Mouse (Mus musculus) CH12.LX (cell line): ENCODE measurements at regions not wholly inside any gene's neighbourhood (a gene's known extent, or its start where the extent isn't known, plus 50 kb on each side); places are given as distances from the start of the nearest gene placed in this dataset.

ENCODE experiments used
- DNase-seq: peaks from one replicate; pipeline ENCODE4 v3.0.0-alpha.2; 2013; ENCODE audit errors: extremely low read depth
- H3K27ac ChIP-seq: 2 replicates; pipeline ENCODE4 v1.5.1; 2012; ENCODE audit warnings: low read depth, mild to moderate bottlenecking, control low read depth, moderate library complexity; ENCODE audit not compliant: insufficient read depth
- H3K27me3 ChIP-seq: replicated peaks from 2 replicates; pipeline ENCODE3; 2012; ENCODE audit warnings: inconsistent platforms
- H3K36me3 ChIP-seq, 2 experiments: replicated peaks in 1 of 2; 2 replicates each; pipeline versions ENCODE3 to v1.6.1; 2012; ENCODE audit warnings: inconsistent platforms in 1 of 2, low read length in 1 of 2, mild to moderate bottlenecking in 1 of 2, mixed read lengths in 1 of 2, moderate library complexity in 1 of 2; ENCODE audit not compliant: control insufficient read depth in 1 of 2, insufficient read depth in 1 of 2
- H3K4me1 ChIP-seq, 2 experiments: 2 replicates each; pipeline ENCODE4 v1.6.1; 2012; ENCODE audit warnings: inconsistent platforms in 1 of 2, moderate library complexity in 1 of 2; ENCODE audit not compliant: insufficient read depth in 2 of 2, control insufficient read depth in 1 of 2
- H3K4me2 ChIP-seq: 2 replicates; pipeline ENCODE4 v1.6.1; 2012; ENCODE audit warnings: low read depth, mild to moderate bottlenecking, control low read depth; ENCODE audit not compliant: poor library complexity, insufficient read depth, severe bottlenecking
- H3K4me3 ChIP-seq, 3 experiments: fragments of 150-350 bp in 1 of 3; sonication (generic) in 1 of 3; replicated peaks in 1 of 3; 2 replicates each; pipeline versions ENCODE3 to v1.5.1; 2011 to 2012; ENCODE audit warnings: low read depth in 2 of 3, low read length in 2 of 3, mild to moderate bottlenecking in 2 of 3, moderate library complexity in 2 of 3, control low read depth in 1 of 3, improper control_type of control experiment in 1 of 3, inconsistent platforms in 1 of 3, mixed read lengths in 1 of 3; ENCODE audit not compliant: poor library complexity in 1 of 3
- H3K79me2 ChIP-seq: replicated peaks from 2 replicates; pipeline ENCODE4 v1.6.1; 2012; ENCODE audit warnings: mild to moderate bottlenecking, moderate library complexity; ENCODE audit not compliant: control insufficient read depth, poor library complexity, insufficient read depth, severe bottlenecking; ENCODE audit errors: extremely low read depth
- H3K9ac ChIP-seq: 2 replicates; pipeline ENCODE4 v1.6.1; 2012; ENCODE audit warnings: low read depth, mild to moderate bottlenecking, control low read depth, moderate library complexity; ENCODE audit not compliant: insufficient read depth
- H3K9me3 ChIP-seq: replicated peaks from 2 replicates; pipeline ENCODE3; 2012; ENCODE audit warnings: low read length, inconsistent platforms, mixed read lengths
- CHD1 ChIP-seq: IDR thresholded peaks from 2 replicates; pipeline ENCODE4 v1.6.1; 2012; ENCODE audit warnings: low read depth, low read length, improper control_type of control experiment, inconsistent platforms
- E2F4 ChIP-seq: IDR thresholded peaks from 2 replicates; pipeline ENCODE4 v1.6.1; 2011; ENCODE audit warnings: low read depth, low read length, improper control_type of control experiment; ENCODE audit not compliant: insufficient replicate concordance
- EP300 ChIP-seq: IDR thresholded peaks from 2 replicates; pipeline ENCODE4 v1.6.1; 2011; ENCODE audit warnings: low read length, improper control_type of control experiment
- ETS1 ChIP-seq: conservative IDR thresholded peaks from 2 replicates; pipeline ENCODE4 v1.6.1; 2012; ENCODE audit warnings: low read depth, mild to moderate bottlenecking, inconsistent platforms, low read length, improper control_type of control experiment, moderate library complexity
- GABPA ChIP-seq: IDR thresholded peaks from 2 replicates; pipeline ENCODE4 v1.6.1; 2012; ENCODE audit warnings: low read depth, low read length, improper control_type of control experiment, inconsistent platforms; ENCODE audit not compliant: insufficient replicate concordance
- HCFC1 ChIP-seq: IDR thresholded peaks from 2 replicates; pipeline ENCODE4 v1.6.1; 2012; ENCODE audit warnings: low read depth, mild to moderate bottlenecking, inconsistent platforms, low read length, improper control_type of control experiment
- IRF4 ChIP-seq: IDR thresholded peaks from 2 replicates; pipeline ENCODE4 v1.6.1; 2014; ENCODE audit warnings: low read depth, mild to moderate bottlenecking, inconsistent platforms, low read length, improper control_type of control experiment
- KAT2A ChIP-seq: IDR thresholded peaks from 2 replicates; pipeline ENCODE4 v1.6.1; 2012; ENCODE audit warnings: low read length, improper control_type of control experiment, inconsistent platforms; ENCODE audit not compliant: insufficient replicate concordance
- MAFK ChIP-seq: IDR thresholded peaks from 2 replicates; pipeline ENCODE4 v1.6.1; 2011; ENCODE audit warnings: low read length, improper control_type of control experiment; ENCODE audit not compliant: insufficient replicate concordance
- MAZ ChIP-seq: IDR thresholded peaks from 2 replicates; pipeline ENCODE4 v1.6.1; 2012; ENCODE audit warnings: low read depth, mild to moderate bottlenecking, inconsistent platforms, low read length, improper control_type of control experiment, moderate library complexity
- MXI1 ChIP-seq: IDR thresholded peaks from 2 replicates; pipeline ENCODE4 v1.6.1; 2011; ENCODE audit warnings: mild to moderate bottlenecking, low read depth, low read length, improper control_type of control experiment
- MYC ChIP-seq: IDR thresholded peaks from 2 replicates; pipeline ENCODE4 v1.6.1; 2011; ENCODE audit warnings: low read depth, mild to moderate bottlenecking, improper control_type of control experiment, low read length
- NELFE ChIP-seq: IDR thresholded peaks from 2 replicates; pipeline ENCODE4 v1.6.1; 2011; ENCODE audit warnings: low read depth, low read length, improper control_type of control experiment
- PAX5 ChIP-seq: IDR thresholded peaks from 2 replicates; pipeline ENCODE4 v1.6.1; 2012; ENCODE audit warnings: low read length, inconsistent platforms, mixed read lengths
- POLR2A ChIP-seq: IDR thresholded peaks from 2 replicates; pipeline ENCODE4 v1.6.1; 2011; ENCODE audit warnings: low read depth, mild to moderate bottlenecking, improper control_type of control experiment, low read length
- RCOR1 ChIP-seq: conservative IDR thresholded peaks from 2 replicates; pipeline ENCODE4 v1.6.1; 2012; ENCODE audit warnings: low read depth, mild to moderate bottlenecking, inconsistent platforms, low read length, improper control_type of control experiment
- SMC3 ChIP-seq: IDR thresholded peaks from 2 replicates; pipeline ENCODE4 v1.6.1; 2011; ENCODE audit warnings: low read depth, low read length, improper control_type of control experiment
- TCF12 ChIP-seq: IDR thresholded peaks from 2 replicates; pipeline ENCODE4 v1.6.1; 2014; ENCODE audit warnings: low read depth, mild to moderate bottlenecking, inconsistent platforms, low read length, improper control_type of control experiment
- UBTF ChIP-seq: IDR thresholded peaks from 2 replicates; pipeline ENCODE4 v1.6.1; 2012; ENCODE audit warnings: low read depth, mild to moderate bottlenecking, inconsistent platforms, low read length, improper control_type of control experiment, moderate library complexity
- USF1 ChIP-seq: IDR thresholded peaks from 2 replicates; pipeline ENCODE4 v1.6.1; 2014; ENCODE audit warnings: low read depth, mild to moderate bottlenecking, inconsistent platforms, low read length, improper control_type of control experiment
- ZKSCAN1 ChIP-seq: IDR thresholded peaks from 2 replicates; pipeline ENCODE4 v1.6.1; 2012; ENCODE audit warnings: low read depth, inconsistent platforms, low read length, improper control_type of control experiment, borderline replicate concordance
- ZMIZ1 ChIP-seq: IDR thresholded peaks from 2 replicates; pipeline ENCODE4 v1.6.1; 2012; ENCODE audit warnings: low read depth, mild to moderate bottlenecking, inconsistent platforms, low read length, improper control_type of control experiment
- ZNF384 ChIP-seq: IDR thresholded peaks from 2 replicates; pipeline ENCODE4 v1.6.1; 2012; ENCODE audit warnings: low read depth, low read length, improper control_type of control experiment, inconsistent platforms
- dilution Hi-C: fragments of 300-500 bp; cut with MboI; formaldehyde crosslinking; loops from 2 replicates; pipeline ENCODE4 v1.14.3; 2020; ENCODE audit warnings: low sequenced_read_pairs; ENCODE audit not compliant: extremely low pct_unique_long_range_greater_than_20kb, extremely low pct_ligation_motif_present
- in situ Hi-C: fragments of 300-500 bp; cut with MboI; formaldehyde crosslinking; loops from 3 replicates; pipeline ENCODE4 v1.14.3; 2019; ENCODE audit warnings: low sequenced_read_pairs, low pct_ligation_motif_present, low pct_unique_long_range_greater_than_20kb, mixed read lengths

DNA sequence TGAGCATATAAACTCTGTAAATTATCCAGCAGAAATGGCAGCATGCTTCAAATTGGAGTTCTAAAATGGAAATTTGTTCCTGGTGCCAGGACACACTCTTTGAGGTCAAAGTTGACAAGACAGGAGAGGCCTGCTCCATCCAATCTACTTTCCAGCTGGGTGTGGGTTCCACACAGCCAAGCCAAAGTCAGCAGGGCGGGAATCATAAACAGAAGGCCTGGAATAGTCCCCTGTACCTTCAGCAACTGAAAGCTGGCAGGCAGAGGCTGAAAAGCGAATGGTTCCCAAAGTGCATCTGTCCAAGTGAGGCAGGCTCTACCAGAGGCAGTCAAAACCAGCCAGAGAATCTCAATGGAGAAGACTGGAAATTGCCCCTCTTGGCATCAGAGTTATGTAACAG, 208.4 kb upstream of the Mctp2 start:
- Histone ChIP-seq H3K4me3 (no peak overlapping the region), H3K4me2 (no peak overlapping the region), H3K9me3 (no peaks in the 10 kb centered on the region), H3K79me2 (no peaks in the 10 kb centered on the region), H3K27ac (no peak overlapping the region), H3K9ac (no peak overlapping the region), H3K4me1 (peaks cover 0 to 9% of the 10 kb centered on the region in 2 experiments; a peak in 2 of 4 replicates), H3K36me3 (no peaks in the 10 kb centered on the region), H3K27me3 (no peaks in the 10 kb centered on the region)
- in situ Hi-C loops (no loop called here), dilution Hi-C loops (no loop called here)
- no peak for TF ChIP-seq SMC3
- DNase-seq: no peak

DNA sequence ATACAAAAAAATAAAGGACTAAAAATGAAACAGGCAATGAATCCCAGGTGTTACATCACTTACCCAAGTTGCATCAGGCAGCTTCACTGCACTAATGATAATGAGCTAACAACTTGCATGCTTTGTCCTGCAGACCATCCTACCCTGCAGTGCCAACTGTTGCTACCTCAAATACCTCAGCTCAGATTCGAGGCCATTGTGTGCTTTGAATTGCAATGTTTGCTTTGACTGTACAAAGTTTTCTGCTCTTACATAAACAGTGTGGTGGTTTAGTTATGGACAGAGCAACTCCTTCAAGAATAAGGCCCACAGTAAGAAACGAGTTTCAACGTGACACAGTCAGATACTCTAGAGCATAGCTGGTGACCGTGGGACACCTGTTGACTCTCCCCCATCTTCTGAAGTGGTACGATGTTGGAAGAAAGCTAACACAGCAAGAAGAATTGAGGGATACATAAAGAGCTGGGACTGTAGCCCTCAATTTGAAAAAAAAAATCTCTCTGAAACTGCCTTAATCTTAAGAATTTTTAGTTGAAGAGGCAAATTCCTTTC, 212.1 kb upstream of the Mctp2 start:
- in situ Hi-C loops: no loop called here
- dilution Hi-C loops: no loop called here
- H3K9ac ChIP-seq: no peak overlapping the region
- no peaks in the 10 kb centered on the region for H3K36me3 ChIP-seq
- H3K9me3 ChIP-seq: no peaks in the 10 kb centered on the region
- no peak for DNase-seq
- H3K79me2 ChIP-seq: no peaks in the 10 kb centered on the region
- no peaks in the 10 kb centered on the region for H3K27me3 ChIP-seq
- no peak overlapping the region for H3K4me2 ChIP-seq
- no peak for TF ChIP-seq GABPA
- TF ChIP-seq POLR2A: no peak
- TF ChIP-seq USF1: no peak
- TF ChIP-seq HCFC1: no peak
- TF ChIP-seq NELFE: no peak
- TF ChIP-seq PAX5: no peak
- no peak for TF ChIP-seq EP300
- no peak for TF ChIP-seq MAZ
- no peak for TF ChIP-seq MAFK
- no peak for TF ChIP-seq ZNF384
- H3K4me3 ChIP-seq: no peak overlapping the region
- no peak overlapping the region for H3K27ac ChIP-seq
- peaks cover 0 to 9% of the 10 kb centered on the region in 2 experiments; a peak in 2 of 4 replicates for H3K4me1 ChIP-seq

DNA sequence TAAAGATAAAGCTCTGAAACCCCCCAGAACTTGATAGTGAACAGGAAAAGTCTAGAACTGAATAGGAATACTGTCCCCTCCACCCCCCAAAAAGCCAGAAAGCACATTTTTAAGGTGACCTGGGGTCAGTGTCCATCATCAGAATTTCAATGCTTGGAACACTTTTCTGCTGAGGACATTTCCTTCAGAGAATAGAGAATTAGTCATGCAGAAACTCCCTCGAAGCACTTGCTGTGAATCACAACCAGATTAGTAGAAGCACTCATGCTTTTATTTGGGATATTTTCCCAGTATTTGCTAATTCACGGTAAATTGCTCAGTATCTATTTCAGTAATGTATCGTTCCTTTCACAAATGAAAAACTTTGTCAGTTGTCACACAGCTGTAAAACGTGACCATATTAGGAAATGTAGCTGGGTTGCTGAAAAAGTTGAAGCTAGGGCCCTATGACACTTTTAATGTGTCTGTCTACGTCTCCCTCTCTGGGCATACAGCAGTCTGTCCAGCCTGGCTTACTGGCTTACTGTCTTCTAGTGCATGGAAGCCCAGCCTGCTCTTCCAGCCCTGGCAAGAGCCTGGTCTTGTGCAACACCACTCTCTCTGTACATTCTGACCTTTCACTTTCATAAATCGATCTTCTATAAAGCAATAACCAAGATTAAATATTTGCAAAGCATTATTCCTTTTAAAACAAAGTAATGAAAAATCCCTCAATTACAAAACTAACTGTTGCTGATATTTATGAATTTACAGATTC, 213.1 kb upstream of the Mctp2 start:
- no peaks in the 10 kb centered on the region for H3K27me3 ChIP-seq
- H3K4me2 ChIP-seq: no peak overlapping the region
- H3K9ac ChIP-seq: no peak overlapping the region
- no peak for DNase-seq
- in situ Hi-C loops (no loop called here), dilution Hi-C loops (no loop called here)
- no peaks in the 10 kb centered on the region for H3K79me2 ChIP-seq
- no peaks in the 10 kb centered on the region for H3K36me3 ChIP-seq
- no peak overlapping the region for H3K4me3 ChIP-seq
- no peak overlapping the region for H3K27ac ChIP-seq
- TF ChIP-seq TCF12: no peak
- no peak for TF ChIP-seq ZMIZ1
- TF ChIP-seq MYC: no peak
- no peak for TF ChIP-seq MAFK
- TF ChIP-seq MXI1: no peak
- TF ChIP-seq POLR2A: no peak
- no peak for TF ChIP-seq E2F4
- no peak for TF ChIP-seq ZKSCAN1
- no peak for TF ChIP-seq KAT2A
- TF ChIP-seq RCOR1: no peak
- TF ChIP-seq ETS1: no peak
- TF ChIP-seq CHD1: no peak
- no peak for TF ChIP-seq UBTF
- TF ChIP-seq EP300: no peak
- TF ChIP-seq ZNF384: no peak
- no peak for TF ChIP-seq IRF4
- peaks cover 0 to 9% of the 10 kb centered on the region in 2 experiments; a peak in 2 of 4 replicates for H3K4me1 ChIP-seq
- no peaks in the 10 kb centered on the region for H3K9me3 ChIP-seq
